Mouse (Mus musculus) embryonic facial prominence, embryonic 13.5 days (tissue): ENCODE results near the gene Polr2l. TPM values are rescaled to one million over a fixed set of nuclear protein-coding genes. Genes with fewer than 3 reads are reported as not detected.

ENCODE experiments used
- ATAC-seq: fragments of 200-750 bp; cut with Nextera tagmentation; 2 replicates; pipeline ENCODE4 v1.8.0; 2017; ENCODE audit warnings: low read depth; ENCODE audit not compliant: insufficient number of reproducible peaks, insufficient read depth, low FRiP score, low TSS enrichment
- H3K27ac ChIP-seq: fragments of 300-500 bp; sonication (generic); 2 replicates; pipeline ENCODE4 v1.5.1; 2015; ENCODE audit warnings: moderate library complexity, mild to moderate bottlenecking, inconsistent platforms
- H3K27me3 ChIP-seq: fragments of 300-500 bp; sonication (generic); 2 replicates; pipeline ENCODE4 v1.6.1; 2015; ENCODE audit warnings: mild to moderate bottlenecking, inconsistent platforms
- H3K36me3 ChIP-seq: fragments of 300-500 bp; sonication (generic); 2 replicates; pipeline ENCODE4 v1.6.1; 2015; ENCODE audit warnings: mild to moderate bottlenecking, inconsistent platforms
- H3K4me1 ChIP-seq: fragments of 300-500 bp; sonication (generic); 2 replicates; pipeline ENCODE4 v1.6.1; 2015; ENCODE audit warnings: inconsistent platforms
- H3K4me2 ChIP-seq: fragments of 300-500 bp; sonication (generic); 2 replicates; pipeline ENCODE4 v1.6.1; 2015; ENCODE audit warnings: moderate library complexity, mild to moderate bottlenecking, inconsistent platforms
- H3K4me3 ChIP-seq: fragments of 300-500 bp; sonication (generic); 2 replicates; pipeline ENCODE4 v1.5.1; 2015; ENCODE audit warnings: mild to moderate bottlenecking, inconsistent platforms
- H3K9ac ChIP-seq: fragments of 300-500 bp; sonication (generic); 2 replicates; pipeline ENCODE4 v1.6.1; 2015; ENCODE audit warnings: mild to moderate bottlenecking, inconsistent platforms
- H3K9me3 ChIP-seq: fragments of 300-500 bp; sonication (generic); 2 replicates; pipeline ENCODE4 v1.6.1; 2016; ENCODE audit warnings: inconsistent platforms
- WGBS: fragments of 180-500 bp; shearing (Covaris S2); methylation state at CpG from one replicate; pipeline ENCODE4 v1.1.7; 2015; ENCODE audit warnings: mixed read lengths; 5-methylcytosine and 5-hydroxymethylcytosine counted together
- polyA plus RNA-seq: library from polyadenylated mRNA; unstranded; fragments of >200 nt; fragmentation: Nextera tagmentation; extraction: Ambion mirVana; gene quantifications from 2 replicates; pipeline ENCODE4 v1.2.1, GENCODE M21; 2015

Gene Polr2l
- polyA plus RNA-seq, 1 experiment from 2014 or later = 70.3 TPM

DNA sequence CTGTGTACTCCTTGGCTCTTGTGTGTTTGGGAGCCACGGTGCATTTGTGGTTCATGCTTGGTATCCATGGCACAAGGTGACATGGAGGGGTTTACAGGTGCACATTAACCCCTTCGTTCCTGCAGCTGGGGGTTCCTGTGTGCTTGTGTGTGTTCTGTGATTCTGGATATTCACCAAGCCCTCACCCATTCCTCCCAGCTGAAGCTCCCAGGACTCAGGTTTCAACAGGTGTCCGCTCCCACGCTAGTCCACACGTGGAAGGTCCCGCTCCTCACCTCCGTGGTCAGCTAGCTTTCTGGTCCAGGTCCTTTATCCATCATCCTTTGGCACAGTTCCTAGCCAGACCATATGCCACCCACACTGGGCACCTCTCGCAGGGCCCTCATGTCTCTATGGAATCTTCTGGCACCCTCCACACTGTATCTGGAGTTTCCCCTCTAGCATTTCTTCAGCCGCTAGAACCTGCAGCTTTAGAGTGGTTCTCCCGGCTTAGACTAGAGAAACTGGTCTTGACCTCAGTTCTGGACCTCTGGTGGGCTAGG is 8.3 kb downstream of the Polr2l start:
- Histone ChIP-seq H3K27me3 (peaks cover 51% of the 10 kb centered on the region), H3K4me1 (peaks cover 64% of the 10 kb centered on the region), H3K27ac (peak overlapping the region; percentile 84; the same call in 1 of the 2 replicates), H3K36me3 (peaks cover 25% of the 10 kb centered on the region), H3K4me2 (peak overlapping the region; percentile 75), H3K4me3 (peak overlapping the region; percentile 70), H3K9me3 (no peaks in the 10 kb centered on the region), H3K9ac (peak overlapping the region; percentile 85)
- WGBS = 56% methylated on average over 10 of the region's 10 CpGs
- no peak for ATAC-seq

DNA sequence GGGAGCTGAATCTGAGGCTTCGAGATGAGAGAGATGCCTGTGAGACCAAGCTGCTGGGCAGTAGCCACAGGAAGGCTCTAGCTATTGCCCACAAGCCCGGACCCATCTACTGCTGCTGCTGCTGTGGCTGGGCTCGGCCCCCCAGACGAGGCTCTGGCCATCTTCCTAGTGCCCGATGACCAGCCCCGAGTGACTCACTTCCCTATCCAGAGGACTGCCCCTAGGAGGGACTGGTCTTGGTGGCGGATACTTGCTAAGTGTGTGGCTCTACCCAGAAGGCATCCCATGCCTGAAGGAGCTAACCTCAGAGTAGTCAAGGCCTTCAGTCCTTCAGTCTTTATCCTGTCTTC is 8.9 kb downstream of the Polr2l start:
- no peak for ATAC-seq
- Histone ChIP-seq H3K27me3 (peaks cover 57% of the 10 kb centered on the region), H3K4me1 (peaks cover 68% of the 10 kb centered on the region), H3K9me3 (no peaks in the 10 kb centered on the region), H3K4me2 (0 out of 2 replicates have a peak overlapping the region, but pooled peaks have one; percentile 59), H3K4me3 (no peak overlapping the region), H3K36me3 (peaks cover 20% of the 10 kb centered on the region), H3K9ac (no peak overlapping the region), H3K27ac (no peak overlapping the region)
- WGBS = 79% methylated on average over 7 of the region's 7 CpGs

DNA sequence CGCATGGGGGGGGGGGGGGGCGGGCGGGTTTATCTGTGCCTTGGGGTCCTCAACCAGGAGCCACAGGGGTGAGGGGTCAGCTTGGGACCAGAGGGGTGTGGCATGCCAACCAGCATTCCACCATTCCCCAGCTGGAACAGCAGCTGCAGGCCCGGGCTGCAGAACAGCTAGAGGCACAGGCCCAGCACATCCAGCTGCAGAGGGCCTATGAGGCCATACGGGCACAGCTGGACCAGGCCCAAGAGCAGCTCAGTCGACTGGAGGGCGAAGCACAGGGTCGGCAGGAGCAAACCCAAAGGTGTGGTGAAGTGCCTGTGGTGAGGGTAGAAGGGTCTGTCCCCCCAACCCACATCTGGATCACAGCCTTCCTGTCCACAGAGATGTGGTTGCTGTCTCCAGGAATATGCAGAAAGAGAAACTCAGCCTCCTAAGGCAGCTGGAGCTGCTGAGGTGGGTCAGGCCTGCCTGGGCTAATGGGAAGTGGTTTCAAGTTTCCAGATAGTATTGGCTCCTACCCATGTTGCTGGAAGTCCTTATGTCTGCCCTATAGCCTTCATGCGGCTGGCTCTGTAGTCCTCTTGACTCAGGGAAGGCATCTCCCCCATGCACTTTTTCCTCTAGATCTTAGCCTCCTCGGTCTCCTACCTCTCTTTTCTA is 9.4 kb downstream of the Polr2l start:
- peaks cover 15% of the 10 kb centered on the region for H3K36me3 ChIP-seq
- ATAC-seq = no peak
- H3K9ac ChIP-seq = peak overlapping the region; percentile 61; the same call in 1 of the 2 replicates
- no peaks in the 10 kb centered on the region for H3K9me3 ChIP-seq
- H3K4me2 ChIP-seq = peak overlapping the region; percentile 59
- peaks cover 62% of the 10 kb centered on the region for H3K27me3 ChIP-seq
- H3K4me3 ChIP-seq = no peak overlapping the region
- 23% methylated on average over 10 of the region's 10 CpGs for WGBS
- H3K27ac ChIP-seq = no peak overlapping the region
- H3K4me1 ChIP-seq = peaks cover 72% of the 10 kb centered on the region

GRCm38 (mm10) chr7:141464603-141465201 is 10.2 kb downstream of the Polr2l start:
- H3K9me3 ChIP-seq = no peaks in the 10 kb centered on the region
- peak overlapping the region; percentile 31 for H3K4me3 ChIP-seq
- peak overlapping the region; percentile 61 for H3K9ac ChIP-seq
- H3K27me3 ChIP-seq = peaks cover 70% of the 10 kb centered on the region
- no peak overlapping the region for H3K27ac ChIP-seq
- H3K36me3 ChIP-seq = peaks cover 7% of the 10 kb centered on the region
- WGBS = 3% methylated on average over 38 of the region's 38 CpGs
- H3K4me1 ChIP-seq = peaks cover 64% of the 10 kb centered on the region
- no peak for ATAC-seq
- peak overlapping the region; percentile 59 for H3K4me2 ChIP-seq

DNA sequence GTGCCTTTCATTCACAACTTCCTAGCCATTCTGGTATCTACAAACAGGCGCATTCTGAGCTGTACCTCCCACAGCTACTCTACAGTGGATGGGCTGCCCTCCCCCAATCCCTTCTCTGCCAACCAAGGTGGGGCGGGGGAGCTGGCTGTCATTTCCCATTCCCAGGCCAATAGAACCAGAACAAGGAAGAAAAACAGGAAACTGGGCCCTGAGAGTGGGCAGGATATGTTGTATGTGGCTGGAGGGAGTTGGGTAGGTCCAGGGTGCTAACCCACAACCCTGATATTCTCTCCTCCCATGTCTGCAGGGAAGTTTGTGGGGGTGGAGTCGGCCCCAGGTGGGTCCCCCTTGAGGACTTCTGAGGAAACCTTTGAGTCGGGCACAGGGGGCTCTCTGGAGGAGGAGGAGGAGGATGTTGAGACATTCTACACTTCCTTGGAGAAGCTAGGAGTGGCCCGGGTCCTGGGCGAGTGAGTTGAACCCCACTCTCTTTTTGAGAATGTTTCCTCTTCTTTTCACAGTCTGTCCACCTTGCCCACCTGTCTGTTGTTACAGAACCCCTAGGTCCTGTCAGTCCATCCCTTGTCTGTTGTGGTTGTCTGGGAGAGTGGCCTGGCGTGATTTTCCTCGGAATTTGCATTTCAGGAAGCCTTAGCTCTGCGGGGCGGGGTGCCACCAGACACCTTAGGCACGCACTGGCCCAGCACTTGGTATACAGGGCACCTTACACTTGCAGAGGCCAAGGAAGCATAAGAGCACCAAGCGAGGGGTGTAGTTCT is 10.9 kb downstream of the Polr2l start:
- no peak for ATAC-seq
- peaks cover 77% of the 10 kb centered on the region for H3K27me3 ChIP-seq
- H3K4me3 ChIP-seq = peak overlapping the region; percentile 31
- 22% methylated on average over 12 of the region's 12 CpGs for WGBS
- no peaks in the 10 kb centered on the region for H3K9me3 ChIP-seq
- no peak overlapping the region for H3K27ac ChIP-seq
- peak overlapping the region; percentile 59 for H3K4me2 ChIP-seq
- peaks cover 3% of the 10 kb centered on the region for H3K36me3 ChIP-seq
- H3K4me1 ChIP-seq = peaks cover 57% of the 10 kb centered on the region
- H3K9ac ChIP-seq = 0 out of 2 replicates have a peak overlapping the region, but pooled peaks have one; percentile 40

DNA sequence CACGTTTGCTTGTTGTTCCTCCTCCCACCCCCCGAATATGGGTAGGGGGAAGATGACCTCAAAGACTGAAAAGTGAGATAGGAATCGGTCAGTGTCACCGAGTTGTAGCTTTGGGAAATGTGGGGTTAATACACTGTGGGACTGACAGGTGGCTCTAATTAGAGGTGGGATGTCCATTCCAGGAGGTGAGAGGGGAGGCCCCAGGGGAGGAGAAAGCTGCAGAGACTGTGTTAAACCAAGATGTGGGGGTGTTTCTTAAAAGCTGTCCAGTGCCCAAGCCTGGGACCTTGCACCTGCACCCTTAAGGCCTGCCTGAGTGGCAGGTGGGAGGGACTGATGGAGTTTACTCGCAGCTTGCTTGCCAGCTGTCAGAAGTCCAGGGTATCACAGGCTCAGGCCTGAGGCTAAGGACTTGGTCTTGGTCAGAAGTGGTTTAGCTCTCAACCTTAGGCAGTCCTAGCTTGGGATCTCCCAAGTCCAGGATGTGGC is 12.6 kb downstream of the Polr2l start:
- H3K36me3 ChIP-seq = peaks cover 3% of the 10 kb centered on the region; the same call in 1 of the 2 replicates
- H3K4me2 ChIP-seq = peak overlapping the region; percentile 67
- peaks cover 46% of the 10 kb centered on the region for H3K4me1 ChIP-seq
- H3K4me3 ChIP-seq = no peak overlapping the region
- no peak overlapping the region for H3K9ac ChIP-seq
- no peaks in the 10 kb centered on the region for H3K9me3 ChIP-seq
- 5% methylated on average over 5 of the region's 5 CpGs for WGBS
- peaks cover 83% of the 10 kb centered on the region for H3K27me3 ChIP-seq
- ATAC-seq = no peak
- H3K27ac ChIP-seq = no peak overlapping the region

DNA sequence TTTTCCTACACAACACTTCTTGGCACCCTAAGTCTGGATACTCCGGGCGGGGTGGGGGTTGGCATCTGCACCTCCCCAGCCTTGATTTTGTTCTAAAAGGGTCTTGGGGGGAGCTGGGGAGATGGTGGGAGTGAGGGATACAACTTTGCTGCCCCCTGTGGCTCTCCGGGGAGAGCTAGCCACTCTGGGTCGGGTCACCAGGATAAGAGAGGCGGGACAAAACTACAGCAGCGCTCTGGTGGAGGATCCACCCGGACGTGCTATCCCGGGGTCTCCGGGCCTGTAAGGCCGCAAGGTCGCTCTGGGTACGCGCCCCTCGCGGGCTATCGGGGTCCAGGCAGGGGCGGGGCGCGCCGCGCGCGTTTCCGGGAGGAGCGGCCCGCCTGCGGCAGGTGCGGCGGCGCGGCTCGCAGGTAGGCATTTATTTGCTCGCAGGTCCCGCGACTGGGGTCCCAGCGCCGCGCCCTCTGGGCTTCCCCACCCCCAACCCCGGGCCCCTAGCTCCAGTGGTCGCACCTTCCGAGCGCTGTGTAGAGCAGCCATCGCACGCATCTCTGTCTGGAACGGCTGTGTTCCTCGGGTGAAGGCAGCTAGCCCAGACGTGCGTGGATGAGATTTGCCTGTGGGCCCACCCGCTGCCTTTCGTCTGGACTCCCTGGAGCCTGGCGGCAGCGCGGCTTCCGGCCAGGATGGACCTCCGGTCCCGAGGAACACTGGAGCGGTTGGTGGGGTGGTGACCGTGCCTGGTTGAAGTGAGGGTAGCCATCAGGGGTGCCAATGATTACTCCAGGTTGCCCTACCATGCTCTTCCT is 13.2 kb downstream of the Polr2l start:
- peak overlapping the region; percentile 67 for H3K4me2 ChIP-seq
- peak overlapping the region; percentile 41 for H3K4me3 ChIP-seq
- ATAC-seq = no peak
- H3K36me3 ChIP-seq = peaks cover 3% of the 10 kb centered on the region; the same call in 1 of the 2 replicates
- 2% methylated on average over 58 of the region's 59 CpGs for WGBS
- H3K4me1 ChIP-seq = peaks cover 41% of the 10 kb centered on the region
- H3K9ac ChIP-seq = peak overlapping the region; percentile 68
- no peak overlapping the region for H3K27ac ChIP-seq
- H3K9me3 ChIP-seq = no peaks in the 10 kb centered on the region
- H3K27me3 ChIP-seq = peaks cover 89% of the 10 kb centered on the region

DNA sequence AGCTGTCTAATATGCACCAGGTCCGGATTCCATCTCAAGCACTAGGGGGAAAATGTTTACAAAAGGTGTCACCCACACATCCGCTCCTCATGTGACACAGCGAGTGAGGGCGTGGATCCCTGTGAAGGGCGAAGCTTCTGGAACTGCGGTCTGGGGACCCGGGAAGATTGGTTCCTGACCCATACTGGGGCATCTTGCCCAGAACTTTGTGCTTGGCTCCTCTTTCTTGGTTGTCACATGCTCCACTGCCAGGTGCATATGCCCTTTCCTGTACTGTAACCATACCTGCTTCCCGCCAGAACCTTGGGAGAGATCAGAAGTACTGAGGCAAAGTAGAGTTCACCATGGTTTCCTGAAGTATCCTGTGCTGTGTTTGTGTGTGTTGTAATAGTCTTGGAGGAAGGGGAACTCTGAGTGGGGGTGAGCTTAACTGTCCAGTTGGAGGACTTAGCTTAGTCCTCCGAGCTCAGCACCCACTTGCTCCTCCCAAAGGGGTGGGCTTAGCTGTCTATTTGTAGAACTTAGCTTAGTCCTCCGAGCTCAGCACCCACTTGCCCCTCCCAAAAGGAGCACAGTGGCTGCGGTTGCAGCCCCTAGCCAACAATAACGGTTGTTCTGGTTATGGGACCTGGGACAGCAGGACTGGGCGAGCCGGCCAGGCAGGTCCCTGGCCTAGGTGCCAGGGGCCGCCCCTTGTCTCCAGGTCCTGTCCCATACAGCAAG is 14.4 kb downstream of the Polr2l start, which contains the start of gene Cracr2b:
Gene Cracr2b (plus strand): TSS at position 704 of the 723 bp plus-strand sequence.
- Histone ChIP-seq H3K27ac (no peak within 1 kb of the TSS), H3K4me1 (peaks cover 39% of the 10 kb centered on the region), H3K4me2 (peak within 1 kb of the TSS; percentile 67), H3K27me3 (peaks cover 86% of the 10 kb centered on the region), H3K9ac (peak within 1 kb of the TSS; percentile 68), H3K36me3 (peaks cover 3% of the 10 kb centered on the region; the same call in 1 of the 2 replicates), H3K9me3 (no peaks in the 10 kb centered on the region), H3K4me3 (peak within 1 kb of the TSS; percentile 41)
- no peak for ATAC-seq
- 70% methylated on average over 15 of the region's 15 CpGs for WGBS

- Histone ChIP-seq H3K9ac (no peak overlapping the region), H3K27ac (no peak overlapping the region), H3K9me3 (no peaks in the 10 kb centered on the region), H3K36me3 (peaks cover 3% of the 10 kb centered on the region; the same call in 1 of the 2 replicates), H3K4me1 (peaks cover 35% of the 10 kb centered on the region), H3K4me2 (no peak overlapping the region), H3K4me3 (no peak overlapping the region), H3K27me3 (peaks cover 80% of the 10 kb centered on the region)
- ATAC-seq = no peak
- 69% methylated on average over 5 of the region's 5 CpGs for WGBS
Observed at GRCm38 (mm10) chr7:141460001-141460390, 14.9 kb downstream of the Polr2l start.

GRCm38 (mm10) chr7:141459301-141459711 is 15.6 kb downstream of the Polr2l start:
- Histone ChIP-seq H3K36me3 (peaks cover 3% of the 10 kb centered on the region; the same call in 1 of the 2 replicates), H3K9ac (no peak overlapping the region), H3K4me3 (no peak overlapping the region), H3K4me2 (no peak overlapping the region), H3K9me3 (no peaks in the 10 kb centered on the region), H3K27ac (no peak overlapping the region), H3K27me3 (peaks cover 73% of the 10 kb centered on the region), H3K4me1 (peaks cover 34% of the 10 kb centered on the region)
- 84% methylated on average over 17 of the region's 17 CpGs for WGBS
- no peak for ATAC-seq
